17 mouse cellular contexts compared by ENCODE assay signal in genomic region chr19:22885051-22885450, GRCm38 (mm10).
"Had no signal": no experiment of that assay in that cellular context is flagged by ENCODE, and none has a peak within 500 bp of the region (broad histone marks: within the 10 kb centered on the region; RNA-seq: fewer than 3 reads in every experiment).

No protein-coding gene starts in this region.

- DNase-seq: kidney, postnatal 10 days; kidney, postnatal 4 days; liver, postnatal 0 days; thymus, adult 2 months; thymus, postnatal 14 days; thymus, postnatal 4 days had no signal

- H3K27ac ChIP-seq: kidney, embryonic 15.5 days; limb, embryonic 12.5 days; limb, embryonic 15.5 days; liver, embryonic 14.5 days; macrophage; midbrain, embryonic 12.5 days; midbrain, embryonic 15.5 days; neural tube, embryonic 12.5 days; stomach, postnatal 0 days had no signal

- H3K4me3 ChIP-seq: kidney, embryonic 15.5 days; left cerebral cortex, adult 2 months; limb, embryonic 12.5 days; limb, embryonic 15.5 days; midbrain, embryonic 12.5 days; midbrain, embryonic 15.5 days; neural tube, embryonic 12.5 days; neural tube, embryonic 15.5 days had no signal
